ENCODE assay signal across 11 mouse cellular contexts in genomic region chr5:128536393-128536792, GRCm38 (mm10).
DNase-seq lines count a peak whose midpoint lies in the region; ATAC-seq and TF ChIP-seq lines count a peak whose summit lies in the region.
"Had no signal": no experiment of that assay in that cellular context is flagged by ENCODE, and none has a peak within 500 bp of the region (broad histone marks: within the 10 kb centered on the region; RNA-seq: fewer than 3 reads in every experiment).

No protein-coding gene starts in this region.

- H3K9me3 ChIP-seq in kidney, postnatal 0 days (replicated peaks; ENCODE audit: low read length): no peaks in the 10 kb centered on the region
- no peaks in the 10 kb centered on the region for H3K9me3 ChIP-seq in embryonic facial prominence, embryonic 12.5 days
- no peaks in the 10 kb centered on the region for H3K9me3 ChIP-seq in hindbrain, embryonic 14.5 days (ENCODE audit: control insufficient read depth, low read length)
- no peaks in the 10 kb centered on the region for H3K9me3 ChIP-seq in neural tube, embryonic 12.5 days
- H3K9me3 ChIP-seq: liver, embryonic 15.5 days had no signal

- no peak overlapping the region for H3K9ac ChIP-seq in kidney, postnatal 0 days (ENCODE audit: low read depth, low read length)
- no peak overlapping the region for H3K9ac ChIP-seq in embryonic facial prominence, embryonic 12.5 days
- no peak overlapping the region for H3K9ac ChIP-seq in hindbrain, embryonic 14.5 days
- H3K9ac ChIP-seq in neural tube, embryonic 12.5 days: no peak overlapping the region
- H3K9ac ChIP-seq: liver, embryonic 15.5 days had no signal

- no peaks in the 10 kb centered on the region for H3K27me3 ChIP-seq in kidney, postnatal 0 days (ENCODE audit: insufficient read depth, low read length)
- no peaks in the 10 kb centered on the region for H3K27me3 ChIP-seq in embryonic facial prominence, embryonic 12.5 days
- no peaks in the 10 kb centered on the region for H3K27me3 ChIP-seq in hindbrain, embryonic 14.5 days (ENCODE audit: control insufficient read depth, insufficient read depth, low read length)
- no peaks in the 10 kb centered on the region for H3K27me3 ChIP-seq in neural tube, embryonic 12.5 days (replicated peaks)
- H3K27me3 ChIP-seq: liver, embryonic 15.5 days had no signal

- H3K36me3 ChIP-seq in kidney, postnatal 0 days (ENCODE audit: insufficient read depth, low read length): no peaks in the 10 kb centered on the region
- no peaks in the 10 kb centered on the region for H3K36me3 ChIP-seq in embryonic facial prominence, embryonic 12.5 days
- H3K36me3 ChIP-seq in hindbrain, embryonic 14.5 days (replicated peaks; ENCODE audit: control insufficient read depth, insufficient read depth): no peaks in the 10 kb centered on the region
- no peaks in the 10 kb centered on the region for H3K36me3 ChIP-seq in neural tube, embryonic 12.5 days
- H3K36me3 ChIP-seq: liver, embryonic 15.5 days had no signal

- H3K4me2 ChIP-seq in kidney, postnatal 0 days (ENCODE audit: low read length): peak overlapping the region; percentile 32
- H3K4me2 ChIP-seq in embryonic facial prominence, embryonic 12.5 days (replicated peaks): peak overlapping the region; percentile 32
- H3K4me2 ChIP-seq in hindbrain, embryonic 14.5 days (replicated peaks): peak overlapping the region; percentile 32
- peak overlapping the region; percentile 40 for H3K4me2 ChIP-seq in neural tube, embryonic 12.5 days (replicated peaks)
- H3K4me2 ChIP-seq: liver, embryonic 15.5 days had no signal

- H3K27ac ChIP-seq in kidney, postnatal 0 days: no peak overlapping the region
- H3K27ac ChIP-seq in embryonic facial prominence, embryonic 12.5 days: no peak overlapping the region
- H3K27ac ChIP-seq in hindbrain, embryonic 14.5 days: no peak overlapping the region
- no peak overlapping the region for H3K27ac ChIP-seq in neural tube, embryonic 12.5 days
- H3K27ac ChIP-seq: liver, embryonic 15.5 days had no signal

- H3K4me1 ChIP-seq in kidney, postnatal 0 days (replicated peaks; ENCODE audit: insufficient read depth, low read length): no peaks in the 10 kb centered on the region
- H3K4me1 ChIP-seq in embryonic facial prominence, embryonic 12.5 days: peaks cover 7% of the 10 kb centered on the region; the same call in 1 of the 2 replicates
- H3K4me1 ChIP-seq in hindbrain, embryonic 14.5 days (replicated peaks; ENCODE audit: control insufficient read depth, insufficient read depth, low read length): 0 out of 2 replicates have a peak, but pooled peaks cover 7% of the 10 kb centered on the region
- peaks cover 5% of the 10 kb centered on the region for H3K4me1 ChIP-seq in neural tube, embryonic 12.5 days
- H3K4me1 ChIP-seq: liver, embryonic 15.5 days had no signal

- H3K4me3 ChIP-seq in kidney, postnatal 0 days (replicated peaks; ENCODE audit: low read depth, low read length): no peak overlapping the region
- H3K4me3 ChIP-seq in embryonic facial prominence, embryonic 12.5 days: 0 out of 2 replicates have a peak overlapping the region, but pooled peaks have one; percentile 2
- no peak overlapping the region for H3K4me3 ChIP-seq in hindbrain, embryonic 14.5 days (replicated peaks; ENCODE audit: low read length)
- H3K4me3 ChIP-seq in neural tube, embryonic 12.5 days: no peak overlapping the region
- H3K4me3 ChIP-seq: liver, embryonic 15.5 days had no signal

- no peak for ATAC-seq in kidney, postnatal 0 days (replicated peaks; ENCODE audit: low FRiP score, low read depth)
- no peak for ATAC-seq in embryonic facial prominence, embryonic 12.5 days (ENCODE audit: insufficient number of reproducible peaks, insufficient read depth, low FRiP score, low TSS enrichment)
- ATAC-seq in hindbrain, embryonic 14.5 days (ENCODE audit: low FRiP score): no peak
- ATAC-seq in neural tube, embryonic 12.5 days (ENCODE audit: low FRiP score, low read depth): no peak
- no peak for ATAC-seq in cerebellum, adult (ENCODE audit: insufficient number of reproducible peaks, low FRiP score, low TSS enrichment)

- peak; percentile 33 for DNase-seq in kidney, postnatal 0 days (ENCODE audit: low spot score)
- DNase-seq in kidney, postnatal 36 days: no peak
- no peak for DNase-seq in hindbrain, embryonic 14.5 days (ENCODE audit: low spot score)
- DNase-seq in lung, postnatal 14 days: no peak
- no peak for DNase-seq in layer of hippocampus, postnatal 36 days
- DNase-seq: embryo, embryonic 11 days; kidney, adult 8-10 months had no signal

- TF ChIP-seq CTCF in kidney, postnatal 0 days (IDR thresholded peaks at IDR 0.05; ENCODE audit: low read depth): no peak

- 11% methylated on average over 8 of the region's 8 CpGs for WGBS in kidney, postnatal 0 days
- WGBS in embryonic facial prominence, embryonic 12.5 days: 20% methylated on average over 8 of the region's 8 CpGs
- 29% methylated on average over 8 of the region's 8 CpGs for WGBS in hindbrain, embryonic 14.5 days
- 36% methylated on average over 8 of the region's 8 CpGs for WGBS in neural tube, embryonic 12.5 days
